Mouse (Mus musculus) heart, embryonic 16.5 days (tissue): ENCODE data around the gene Med16. TPM values are rescaled to one million over a fixed set of nuclear protein-coding genes. Genes with fewer than 3 reads are reported as not detected.

Experiments
- ATAC-seq: fragments of 200-750 bp; cut with Nextera tagmentation; replicated peaks from 2 replicates; pipeline ENCODE4 v1.8.0; 2017; ENCODE audit warnings: moderate number of reproducible peaks; ENCODE audit not compliant: insufficient read depth, low FRiP score; ENCODE audit errors: extremely low read depth
- H3K27ac ChIP-seq: fragments of 300-500 bp; sonication (generic); 2 replicates; pipeline ENCODE4 v1.5.1; 2014; ENCODE audit warnings: mild to moderate bottlenecking, low read length, control low read depth, moderate library complexity
- H3K27me3 ChIP-seq: fragments of 300-500 bp; sonication (generic); 2 replicates; pipeline ENCODE4 v1.6.1; 2014; ENCODE audit warnings: low read length, mixed read lengths; ENCODE audit not compliant: control insufficient read depth, insufficient read depth
- H3K36me3 ChIP-seq: fragments of 300-500 bp; sonication (generic); 2 replicates; pipeline ENCODE4 v1.6.1; 2014; ENCODE audit not compliant: control insufficient read depth, insufficient read depth
- H3K4me1 ChIP-seq: fragments of 300-500 bp; sonication (generic); 2 replicates; pipeline ENCODE4 v1.6.1; 2014; ENCODE audit warnings: low read length, mixed read lengths; ENCODE audit not compliant: control insufficient read depth, insufficient read depth
- H3K4me2 ChIP-seq: fragments of 300-500 bp; sonication (generic); 2 replicates; pipeline ENCODE4 v1.6.1; 2014; ENCODE audit warnings: low read depth, mild to moderate bottlenecking, control low read depth, low read length
- H3K4me3 ChIP-seq: fragments of 300-500 bp; sonication (generic); 2 replicates; pipeline ENCODE4 v1.5.1; 2014; ENCODE audit warnings: mild to moderate bottlenecking, control low read depth, low read length
- H3K9ac ChIP-seq: fragments of 300-500 bp; sonication (generic); 2 replicates; pipeline ENCODE4 v1.6.1; 2014; ENCODE audit warnings: low read length, control low read depth
- H3K9me3 ChIP-seq: fragments of 300-500 bp; sonication (generic); replicated peaks from 2 replicates; pipeline ENCODE4 v1.6.1; 2016; ENCODE audit warnings: low read length; ENCODE audit not compliant: control insufficient read depth
- WGBS: fragments of 180-500 bp; shearing (Covaris S2); extraction: QIAGEN DNeasy Blood & Tissue Kit; methylation state at CpG from one replicate; pipeline ENCODE4 v1.1.7; 2014; 5-methylcytosine and 5-hydroxymethylcytosine counted together
- polyA plus RNA-seq: library from polyadenylated mRNA; unstranded; fragments of >200 nt; fragmentation: Nextera tagmentation; extraction: Ambion mirVana; gene quantifications from 2 replicates; pipeline ENCODE4 v1.2.1, GENCODE M21; 2015

The Med16 gene
- polyA plus RNA-seq, 1 experiment from 2014 or later = 45.2 TPM

DNA sequence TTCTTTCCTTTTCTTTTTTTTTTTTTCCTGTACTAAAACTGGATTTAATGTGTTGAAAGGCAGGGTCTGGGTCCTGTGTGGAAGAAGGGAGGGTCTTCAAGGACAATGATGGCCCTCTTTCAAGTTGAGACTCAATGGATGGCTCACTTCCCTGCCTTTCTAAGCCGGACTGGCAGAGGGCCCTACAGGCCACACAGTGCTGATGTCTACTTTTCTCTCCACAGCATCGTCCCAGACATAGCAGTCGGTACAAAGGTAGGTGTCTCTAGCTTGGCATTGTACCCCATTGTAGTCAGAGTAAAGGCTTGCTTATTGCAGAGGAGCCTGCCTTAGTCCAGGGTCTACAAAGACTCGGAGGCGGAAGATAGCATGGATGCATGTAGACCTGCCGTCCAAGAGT lies 52.4 kb downstream of the Med16 start:
- 17% methylated on average over 6 of the region's 6 CpGs for WGBS
- Histone ChIP-seq H3K9ac (peak overlapping the region; percentile 100), H3K36me3 (peaks cover 27% of the 10 kb centered on the region), H3K9me3 (no peaks in the 10 kb centered on the region), H3K4me3 (peak overlapping the region; percentile 98), H3K27ac (peak overlapping the region; percentile 100), H3K27me3 (no peaks in the 10 kb centered on the region), H3K4me2 (peak overlapping the region; percentile 95), H3K4me1 (peaks cover 60% of the 10 kb centered on the region)
- ATAC-seq = no peak

DNA sequence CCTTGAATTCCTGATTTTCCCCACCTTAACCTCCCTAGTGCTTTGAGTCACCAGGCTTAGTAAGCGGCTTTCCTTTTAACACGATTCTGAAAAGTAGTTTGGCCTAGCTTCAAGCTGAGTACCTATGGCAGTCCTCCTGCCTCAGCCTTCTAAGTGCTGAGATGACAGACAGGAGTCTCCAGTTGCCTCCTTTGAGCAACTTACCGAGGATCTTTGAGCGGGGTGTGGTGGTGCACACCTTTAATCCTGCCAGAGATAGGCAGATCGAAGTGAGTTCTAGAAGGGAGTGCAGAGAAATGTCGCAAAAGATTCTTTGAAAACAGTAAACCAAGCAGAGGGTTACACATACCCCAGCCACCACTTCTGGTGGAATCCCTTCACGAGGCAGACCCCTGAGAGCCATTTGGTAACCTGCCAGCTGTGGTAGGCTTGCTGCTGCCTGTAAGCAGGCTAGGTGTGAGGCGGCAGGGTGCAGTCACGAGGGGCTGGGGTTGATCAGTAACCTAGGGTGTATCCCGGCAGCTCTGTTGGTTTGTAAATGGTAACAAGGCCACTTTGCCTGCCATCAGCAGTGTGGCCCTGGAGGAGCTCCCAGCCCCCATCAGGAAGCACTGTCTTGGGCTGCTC lies 53.1 kb downstream of the Med16 start:
- peak overlapping the region; percentile 95 for H3K4me2 ChIP-seq

DNA sequence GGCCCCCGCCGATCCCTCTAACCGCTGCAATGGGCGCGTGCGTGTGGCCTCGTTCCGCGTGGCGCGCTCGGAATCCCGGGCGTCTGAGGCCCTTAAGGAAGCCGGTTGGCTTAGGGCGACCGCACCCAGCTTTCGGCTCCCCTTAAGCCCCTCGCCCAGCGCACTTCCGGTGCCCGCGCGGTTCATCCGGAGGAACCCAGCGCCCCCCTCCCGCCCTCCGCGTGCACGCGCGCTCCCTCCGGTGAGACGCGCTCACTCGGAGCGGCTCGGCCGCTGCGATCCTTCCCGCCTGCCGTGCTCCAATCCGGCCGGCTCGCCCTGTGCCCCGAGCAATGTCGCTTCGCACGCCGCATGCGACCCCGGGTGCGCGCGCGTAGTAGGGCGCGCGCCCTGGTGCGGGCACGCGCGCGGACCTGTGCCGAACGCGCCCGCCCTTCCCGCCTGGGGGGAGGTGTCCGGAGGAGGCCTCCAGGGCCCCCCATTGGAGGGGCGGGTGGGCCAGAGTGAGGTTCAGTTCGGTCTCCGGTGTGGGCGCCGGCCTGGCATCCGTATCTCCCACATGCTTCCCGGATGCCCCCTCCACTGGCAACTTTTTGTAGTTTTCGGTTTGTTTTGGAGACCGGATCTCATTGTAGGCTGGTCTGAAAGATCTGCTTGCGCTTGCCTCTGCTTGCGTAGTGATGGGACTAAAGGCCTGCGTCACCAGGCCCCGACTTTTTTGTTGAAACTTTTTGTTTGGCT lies 53.8 kb downstream of the Med16 start:
- under 1% methylated on average over 83 of the region's 83 CpGs for WGBS
- Histone ChIP-seq H3K27me3 (no peaks in the 10 kb centered on the region), H3K4me2 (peak overlapping the region; percentile 95)

More for the DNA sequence above, 53.1 kb downstream of the Med16 start:
- 0% methylated on average over 10 of the region's 10 CpGs for WGBS
- Histone ChIP-seq H3K9me3 (no peaks in the 10 kb centered on the region), H3K4me1 (peaks cover 62% of the 10 kb centered on the region), H3K4me3 (peak overlapping the region; percentile 98), H3K27me3 (no peaks in the 10 kb centered on the region), H3K36me3 (peaks cover 21% of the 10 kb centered on the region), H3K27ac (peak overlapping the region; percentile 100), H3K9ac (peak overlapping the region; percentile 100)
- ATAC-seq = no peak

DNA sequence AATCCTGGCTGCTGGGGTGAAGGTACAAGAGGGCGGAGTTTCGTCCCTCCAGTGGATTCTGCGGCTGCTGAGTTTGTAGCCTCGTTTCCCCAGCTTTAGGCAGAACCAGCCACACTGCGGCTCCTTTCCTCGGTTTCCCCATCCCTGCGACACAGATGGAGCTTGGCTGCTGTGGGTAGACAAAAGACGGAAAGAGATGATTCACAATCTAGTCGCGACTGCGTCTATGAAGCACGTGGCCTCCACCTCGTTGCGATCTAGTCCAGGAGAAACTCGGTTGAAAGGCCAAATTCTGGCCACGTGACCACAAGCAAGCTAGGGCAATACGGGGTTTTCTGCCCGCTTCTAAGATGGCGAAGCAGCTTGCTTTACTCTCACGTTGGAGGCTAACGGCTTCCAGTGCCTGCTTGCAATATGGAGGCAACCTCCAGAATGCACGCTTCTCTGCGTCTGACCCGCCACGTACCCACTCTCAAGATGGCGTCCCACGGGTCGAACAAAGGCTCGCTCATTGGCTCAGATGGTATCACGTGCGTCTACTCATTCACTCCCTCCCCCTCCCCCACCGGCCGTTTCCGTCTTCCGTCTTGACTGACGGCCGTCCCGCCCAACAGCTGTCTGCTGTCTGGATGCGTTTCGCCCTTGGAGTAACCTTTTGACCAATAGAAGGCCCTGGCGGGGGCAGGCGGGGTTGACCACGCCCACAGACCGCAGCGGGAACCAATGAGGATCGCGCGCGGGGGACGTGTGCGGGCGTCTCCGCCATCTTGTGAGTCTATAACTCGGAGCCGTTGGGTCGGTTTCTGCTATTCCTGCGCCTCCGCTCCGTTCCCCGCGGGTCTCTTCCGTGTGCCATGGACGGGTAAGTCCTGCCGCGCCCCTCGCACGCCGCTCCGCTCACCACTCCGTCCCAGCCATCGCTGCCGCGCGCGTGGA lies 54.6 kb downstream of the Med16 start, which contains the start of gene Ptbp1:
TSS of gene Ptbp1 (plus strand) at position 568 of the 936 bp plus-strand sequence.
- H3K4me2 ChIP-seq = peak within 1 kb of the TSS; percentile 95
- H3K27me3 ChIP-seq = no peaks in the 10 kb centered on the region
- H3K9me3 ChIP-seq = no peaks in the 10 kb centered on the region
- WGBS = under 1% methylated on average over 75 of the region's 75 CpGs
- peaks cover 6% of the 10 kb centered on the region for H3K36me3 ChIP-seq
- peak within 1 kb of the TSS; percentile 98 for H3K4me3 ChIP-seq
- peak within 1 kb of the TSS; percentile 100 for H3K9ac ChIP-seq
- peaks cover 62% of the 10 kb centered on the region for H3K4me1 ChIP-seq
- peak within 1 kb of the TSS; percentile 100 for H3K27ac ChIP-seq
- ATAC-seq = peak; percentile 82

More for the DNA sequence above, 53.8 kb downstream of the Med16 start:
- Histone ChIP-seq H3K4me3 (peak overlapping the region; percentile 98), H3K4me1 (peaks cover 65% of the 10 kb centered on the region), H3K27ac (peak overlapping the region; percentile 100), H3K9me3 (no peaks in the 10 kb centered on the region), H3K9ac (peak overlapping the region; percentile 100), H3K36me3 (peaks cover 14% of the 10 kb centered on the region)
- peak; percentile 9 for ATAC-seq

DNA sequence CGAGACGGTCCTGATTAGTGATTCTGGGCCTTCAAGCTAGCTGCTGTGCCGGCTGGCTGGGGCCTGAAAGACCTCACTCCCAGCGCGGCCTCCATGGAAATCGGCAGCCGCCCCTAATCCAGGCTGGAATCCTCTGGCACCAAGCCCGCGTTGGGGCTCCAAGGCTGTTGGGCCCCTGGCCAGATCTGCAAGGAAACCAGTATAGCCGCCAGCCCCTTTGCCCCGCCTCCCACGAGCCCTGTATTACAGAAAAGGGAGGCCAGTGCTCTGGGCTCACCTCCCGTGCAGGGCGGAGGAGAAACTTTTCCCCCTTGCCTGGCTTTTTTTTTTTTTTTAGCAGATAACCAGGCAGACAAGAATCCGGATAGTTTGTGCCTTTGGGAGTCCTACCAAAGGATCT lies 55.3 kb downstream of the Med16 start:
- peaks cover 4% of the 10 kb centered on the region; the same call in 1 of the 2 replicates for H3K36me3 ChIP-seq
- H3K4me3 ChIP-seq = peak overlapping the region; percentile 52
- H3K4me1 ChIP-seq = peaks cover 55% of the 10 kb centered on the region
- no peaks in the 10 kb centered on the region for H3K9me3 ChIP-seq
- H3K27ac ChIP-seq = peak overlapping the region; percentile 99
- H3K4me2 ChIP-seq = peak overlapping the region; percentile 68
- ATAC-seq = peak; percentile 59
- H3K27me3 ChIP-seq = no peaks in the 10 kb centered on the region
- under 1% methylated on average over 15 of the region's 15 CpGs for WGBS
- peak overlapping the region; percentile 75 for H3K9ac ChIP-seq

DNA sequence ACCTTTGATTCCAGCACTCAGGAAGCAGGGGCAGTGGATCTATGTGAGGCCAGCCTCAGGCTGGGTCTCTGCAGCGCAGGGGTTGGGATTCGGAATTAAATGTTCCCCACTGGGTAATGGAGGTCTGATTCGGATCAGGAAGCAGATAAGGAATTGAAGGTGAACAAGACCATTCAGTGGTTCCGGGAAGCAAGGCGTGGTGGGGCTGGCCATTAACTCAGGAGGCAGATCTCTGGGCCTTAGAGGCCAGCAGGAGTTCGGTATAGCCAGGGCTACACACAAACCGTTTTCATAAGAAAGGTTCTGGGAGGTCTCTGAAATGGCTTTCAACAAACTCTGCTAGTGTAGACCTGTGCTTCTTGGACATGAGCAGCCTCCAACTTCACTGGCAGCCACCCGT lies 55.9 kb downstream of the Med16 start:
- H3K9ac ChIP-seq = peak overlapping the region; percentile 75
- WGBS = 28% methylated on average over 8 of the region's 8 CpGs
- peak overlapping the region; percentile 68 for H3K4me2 ChIP-seq
- H3K27ac ChIP-seq = peak overlapping the region; percentile 99
- H3K4me1 ChIP-seq = peaks cover 49% of the 10 kb centered on the region
- H3K36me3 ChIP-seq = peaks cover 4% of the 10 kb centered on the region; the same call in 1 of the 2 replicates
- H3K4me3 ChIP-seq = peak overlapping the region; percentile 52
- no peaks in the 10 kb centered on the region for H3K27me3 ChIP-seq
- no peak for ATAC-seq
- H3K9me3 ChIP-seq = no peaks in the 10 kb centered on the region

DNA sequence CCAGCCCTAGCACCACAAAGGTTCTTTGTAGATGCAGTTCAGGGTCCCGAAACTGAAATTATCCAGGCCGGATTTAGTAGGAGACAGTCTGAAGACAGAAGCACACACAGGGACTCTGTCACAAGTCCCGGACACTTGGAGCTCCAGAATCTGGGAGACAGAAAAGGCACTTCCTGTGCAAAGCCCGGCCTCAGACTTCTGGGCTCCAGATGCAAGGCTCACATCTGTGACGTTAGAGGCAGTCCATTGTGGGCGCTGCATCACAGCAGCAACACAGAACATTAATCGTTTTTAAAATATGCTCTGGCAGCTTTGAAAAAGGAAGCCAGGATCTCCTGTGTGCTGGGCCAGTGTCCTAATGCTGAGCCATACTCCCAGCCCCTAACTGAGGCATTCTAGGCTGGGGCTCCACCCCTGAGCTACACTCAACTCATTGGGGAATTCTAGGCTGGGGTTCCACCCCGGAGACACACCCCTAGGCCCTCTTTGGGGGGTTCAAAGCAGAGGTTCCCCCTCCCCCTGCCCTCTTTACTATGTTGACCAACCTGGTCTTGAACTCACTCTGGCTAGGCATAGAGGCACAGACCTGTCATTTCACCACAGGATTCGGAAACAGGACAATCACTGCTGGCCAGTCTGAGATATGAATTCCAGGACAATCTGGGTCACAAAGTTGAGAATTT lies 56.5 kb downstream of the Med16 start:
- H3K27me3 ChIP-seq = no peaks in the 10 kb centered on the region
- H3K9me3 ChIP-seq = no peaks in the 10 kb centered on the region
- peak overlapping the region; percentile 52 for H3K4me3 ChIP-seq
- H3K9ac ChIP-seq = peak overlapping the region; percentile 75
- H3K27ac ChIP-seq = peak overlapping the region; percentile 99
- 36% methylated on average over 9 of the region's 9 CpGs for WGBS
- ATAC-seq = no peak
- H3K36me3 ChIP-seq = peaks cover 4% of the 10 kb centered on the region; the same call in 1 of the 2 replicates
- H3K4me1 ChIP-seq = peaks cover 43% of the 10 kb centered on the region
- H3K4me2 ChIP-seq = peak overlapping the region; percentile 68

DNA sequence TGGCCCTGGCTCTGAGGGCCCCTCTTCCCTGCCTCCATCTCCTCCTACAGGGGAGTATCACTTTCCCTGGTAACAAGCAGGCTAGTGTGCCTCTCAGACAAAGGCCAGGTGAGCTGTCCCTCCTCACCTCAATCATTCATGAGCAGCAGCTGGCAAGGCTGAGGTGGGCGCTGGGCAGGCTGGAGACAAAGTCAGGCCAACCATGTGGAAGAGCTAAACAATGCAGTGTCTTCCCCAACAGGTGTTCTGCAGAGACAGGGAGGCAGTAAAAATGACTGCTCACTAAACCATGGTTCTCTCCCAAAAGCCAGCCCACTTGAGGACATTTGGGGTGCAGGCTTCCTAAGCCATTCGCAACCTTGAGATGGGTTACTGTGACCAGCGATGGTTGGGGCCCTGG lies 57.1 kb downstream of the Med16 start:
- no peak for ATAC-seq
- Histone ChIP-seq H3K27me3 (no peaks in the 10 kb centered on the region), H3K27ac (peak overlapping the region; percentile 99), H3K4me2 (peak overlapping the region; percentile 68), H3K9ac (peak overlapping the region; percentile 75), H3K4me3 (no peak overlapping the region), H3K9me3 (no peaks in the 10 kb centered on the region), H3K4me1 (peaks cover 37% of the 10 kb centered on the region), H3K36me3 (peaks cover 4% of the 10 kb centered on the region; the same call in 1 of the 2 replicates)
- WGBS = 64% methylated on average over 3 of the region's 3 CpGs
